Mouse (Mus musculus): ENCODE data around the gene Chst14. TPM values are rescaled to one million over a fixed set of nuclear protein-coding genes. Genes with fewer than 3 reads are reported as not detected.

Chst14 gene
- total RNA-seq, 2 experiments from 2014 or later, result 2.6 to 2.9 TPM

GRCm38 (mm10) chr2:118956497-118956896 lies 30.2 kb downstream of the Chst14 start:
- DNase-seq, result no peak
- intact Hi-C loops (cut with DNase I), result no loop called here

- no peak for DNase-seq
- intact Hi-C loops (cut with DNase I), result no loop called here
Measured at GRCm38 (mm10) chr2:118959644-118960043, 33.3 kb downstream of the Chst14 start.

GRCm38 (mm10) chr2:118960413-118960812 lies 34.1 kb downstream of the Chst14 start:
- no peak for DNase-seq
- intact Hi-C loops (cut with DNase I), result no loop called here

- intact Hi-C loops (cut with DNase I), result no loop called here
- DNase-seq, result no peak
Measured at GRCm38 (mm10) chr2:118961546-118961945, 35.2 kb downstream of the Chst14 start.

GRCm38 (mm10) chr2:118963007-118963675 lies 36.8 kb downstream of the Chst14 start:
- no peak for DNase-seq
- intact Hi-C loops (cut with DNase I), result no loop called here

- DNase-seq, result no peak
- intact Hi-C loops (cut with DNase I), result no loop called here
Measured at GRCm38 (mm10) chr2:118963676-118964012, 37.3 kb downstream of the Chst14 start.

- DNase-seq, result no peak
- intact Hi-C loops (cut with DNase I), result no loop called here
Measured at GRCm38 (mm10) chr2:118969585-118970147, 43.4 kb downstream of the Chst14 start.

- DNase-seq, result no peak
- intact Hi-C loops (cut with DNase I), result no loop called here
Measured at GRCm38 (mm10) chr2:118972048-118972447, 45.8 kb downstream of the Chst14 start.

- intact Hi-C loops (cut with DNase I), result no loop called here
- DNase-seq, result peak; percentile 69 to 85
Measured at GRCm38 (mm10) chr2:118972687-118973376, 46.5 kb downstream of the Chst14 start.

GRCm38 (mm10) chr2:118975855-118976254 lies 49.6 kb downstream of the Chst14 start:
- DNase-seq, result no peak
- intact Hi-C loops (cut with DNase I), result loop anchor here (2.0 kb wide), 1 partner anchor 73 kb away; no protein-coding TSS in a partner anchor

GRCm38 (mm10) chr2:118976282-118976929 lies 50.1 kb downstream of the Chst14 start:
- DNase-seq, result peak; percentile 82 to 83
- intact Hi-C loops (cut with DNase I), result no loop called here

GRCm38 (mm10) chr2:118976941-118977340 lies 50.6 kb downstream of the Chst14 start:
- no peak for DNase-seq
- intact Hi-C loops (cut with DNase I), result no loop called here

GRCm38 (mm10) chr2:118978064-118978463 lies 51.8 kb downstream of the Chst14 start:
- intact Hi-C loops (cut with DNase I), result no loop called here

More at GRCm38 (mm10) chr2:118978064-118978463, 51.8 kb downstream of the Chst14 start:
- no peak for DNase-seq

Other genes with a start within 250 kb of the Chst14 start
- not detected for gene Ankrd63, start 222.5 kb upstream of the Chst14 start, total RNA-seq (2021)
- gene Plcb2, start 198.1 kb upstream of the Chst14 start, total RNA-seq (2021), result under 1 TPM; 0.26 to 0.52 TPM
- 1 to 10 TPM; 3.8 to 4.9 TPM for gene Inafm2, start 180.7 kb upstream of the Chst14 start, total RNA-seq (2021)
- gene Ccdc9b, start 163.8 kb upstream of the Chst14 start, total RNA-seq (2021), result 10 to 100 TPM; 13.8 to 15.4 TPM
- not detected for gene Phgr1, start 153.7 kb upstream of the Chst14 start, total RNA-seq (2021)
- gene Disp2, start 146.8 kb upstream of the Chst14 start, total RNA-seq (2021), result not detected
- 1 to 10 TPM in 1 of 2 experiments, under 1 TPM in 1; 0.94 to 1.6 TPM for gene Knstrn, start 112.5 kb upstream of the Chst14 start, total RNA-seq (2021)
- 100 to 1,000 TPM in 1 of 2 experiments, 10 to 100 TPM in 1; 94.6 to 149 TPM for gene Ivd, start 64.5 kb upstream of the Chst14 start, total RNA-seq (2021)
- gene Bahd1, start 26.1 kb upstream of the Chst14 start, total RNA-seq (2021), result 1 to 10 TPM; 3.5 to 5.5 TPM
- gene Ccdc32, start 102.9 kb downstream of the Chst14 start, total RNA-seq (2021), result 1 to 10 TPM; 3.3 to 4.6 TPM
- gene Rpusd2, start 108.3 kb downstream of the Chst14 start, total RNA-seq (2021), result 1 to 10 TPM; 2.7 to 2.8 TPM
- gene Knl1, start 120.6 kb downstream of the Chst14 start, total RNA-seq (2021), result under 1 TPM; 0.44 to 0.79 TPM
- gene Rad51, start 186.3 kb downstream of the Chst14 start, total RNA-seq (2021), result under 1 TPM; 0.81 to 0.92 TPM
- 1 to 10 TPM; 4.7 to 4.8 TPM for gene Rmdn3, start 230.5 kb downstream of the Chst14 start, total RNA-seq (2021)
- gene Gchfr, start 241.3 kb downstream of the Chst14 start, total RNA-seq (2021), result not detected
- not detected for gene Gm14137, start 248.0 kb downstream of the Chst14 start, total RNA-seq (2021)